Mouse (Mus musculus) cortical plate, adult 2 months (tissue): ENCODE measurements at regions not wholly inside any gene's neighbourhood (a gene's known extent, or its start where the extent isn't known, plus 50 kb on each side); places are given as distances from the start of the nearest gene placed in this dataset.

Experiments used
- CTCF ChIP-seq: fragments of 200-500 bp; IDR thresholded peaks from 2 replicates; pipeline ENCODE4 v1.5.1; 2011; ENCODE audit warnings: mild to moderate bottlenecking, control low read depth, low read length; ENCODE audit not compliant: insufficient read depth; ENCODE audit errors: extremely low read depth
- POLR2A ChIP-seq: fragments of 200-500 bp; IDR thresholded peaks from 2 replicates; pipeline ENCODE4 v1.6.1; 2011; ENCODE audit warnings: mild to moderate bottlenecking, low read length, control low read depth; ENCODE audit not compliant: insufficient read depth; ENCODE audit errors: extremely low read depth

GRCm38 (mm10) chr19:51268978-51269556 lies 590.6 kb upstream of the Sorcs1 start:
- no peak for TF ChIP-seq POLR2A
- no peak for TF ChIP-seq CTCF
